Mouse (Mus musculus): ENCODE measurements around the gene Rnf5.

GRCm38 (mm10) chr17:34604511-34605237 lies 1.2 kb upstream of the Rnf5 start:
- no peak for TF ChIP-seq POLR2A (IDR thresholded peaks at IDR 0.05; ENCODE audit: control insufficient read depth, extremely low read depth, insufficient read depth, low read length, poor library complexity)
- no peak for TF ChIP-seq CTCF (IDR thresholded peaks at IDR 0.05; ENCODE audit: borderline replicate concordance, control insufficient read depth, extremely low read depth, insufficient read depth, low read length, poor library complexity)
